27 mouse cellular contexts compared by ENCODE assay signal in the genomic region with DNA sequence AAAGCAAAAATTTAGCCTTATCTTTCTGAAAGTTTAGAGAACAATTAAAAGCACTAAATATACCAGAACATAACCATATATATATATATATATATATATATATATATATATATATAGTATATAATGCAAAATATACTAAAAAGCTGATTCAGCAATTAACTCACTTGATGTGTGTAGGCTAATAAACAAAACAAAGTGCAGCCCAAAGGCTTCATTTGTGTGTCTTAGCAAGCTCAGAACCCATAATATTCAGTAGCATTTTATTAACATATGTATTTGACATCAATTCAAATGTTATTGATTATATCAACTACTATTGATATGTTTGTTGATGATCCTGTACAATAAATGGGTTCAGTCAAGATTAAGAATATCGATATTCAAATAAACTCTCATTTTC.
"Had no signal": no experiment of that assay in that cellular context is flagged by ENCODE, and none has a peak within 500 bp of the region (broad histone marks: within the 10 kb centered on the region; RNA-seq: fewer than 3 reads in every experiment).

No protein-coding gene starts in this region.

- ATAC-seq: forebrain, embryonic 13.5 days; forebrain, embryonic 14.5 days; forebrain, embryonic 15.5 days; forebrain, embryonic 16.5 days; forebrain, postnatal 0 days had no signal

- H3K27ac ChIP-seq: embryonic facial prominence, embryonic 10.5 days; embryonic facial prominence, embryonic 12.5 days; embryonic facial prominence, embryonic 13.5 days; embryonic facial prominence, embryonic 15.5 days; forebrain, embryonic 10.5 days; forebrain, embryonic 12.5 days; forebrain, embryonic 13.5 days; forebrain, embryonic 15.5 days; heart, adult 2 months; heart, embryonic 10.5 days had no signal

- H3K27me3 ChIP-seq: embryonic facial prominence, embryonic 12.5 days; embryonic facial prominence, embryonic 13.5 days; embryonic facial prominence, embryonic 15.5 days; forebrain, embryonic 12.5 days; forebrain, embryonic 13.5 days; forebrain, embryonic 15.5 days; heart, embryonic 12.5 days had no signal

- H3K9me3 ChIP-seq: embryonic facial prominence, embryonic 10.5 days; embryonic facial prominence, embryonic 12.5 days; embryonic facial prominence, embryonic 13.5 days; embryonic facial prominence, embryonic 15.5 days; forebrain, embryonic 10.5 days; forebrain, embryonic 12.5 days; forebrain, embryonic 13.5 days; forebrain, embryonic 15.5 days; heart, embryonic 10.5 days; heart, embryonic 12.5 days had no signal

- H3K4me2 ChIP-seq: embryonic facial prominence, embryonic 12.5 days; embryonic facial prominence, embryonic 13.5 days; embryonic facial prominence, embryonic 15.5 days; forebrain, embryonic 12.5 days; forebrain, embryonic 13.5 days; forebrain, embryonic 15.5 days; heart, embryonic 11.5 days; heart, embryonic 12.5 days had no signal

- DNase-seq: cerebellum, adult 9-11 months; cerebellum, postnatal 10 days; cerebellum, postnatal 14 days; cerebellum, postnatal 25 days; cerebellum, postnatal 36 days; embryo, embryonic 11 days; forebrain, postnatal 0 days; gastrocnemius, postnatal 10 days; gastrocnemius, postnatal 14 days; gastrocnemius, postnatal 25 days; gastrocnemius, postnatal 36 days; heart, adult 11 months; heart, adult 2 months had no signal

- H3K4me3 ChIP-seq: embryonic facial prominence, embryonic 10.5 days; embryonic facial prominence, embryonic 12.5 days; embryonic facial prominence, embryonic 13.5 days; embryonic facial prominence, embryonic 15.5 days; erythroblast, embryonic 14.5 days; forebrain, embryonic 10.5 days; forebrain, embryonic 12.5 days; forebrain, embryonic 13.5 days; forebrain, embryonic 15.5 days; heart, adult 2 months; heart, embryonic 10.5 days; heart, embryonic 12.5 days had no signal

- H3K4me1 ChIP-seq: embryonic facial prominence, embryonic 10.5 days; embryonic facial prominence, embryonic 12.5 days; embryonic facial prominence, embryonic 13.5 days; forebrain, embryonic 13.5 days; forebrain, embryonic 15.5 days; heart, embryonic 10.5 days; heart, embryonic 12.5 days had no signal

- H3K9ac ChIP-seq: embryonic facial prominence, embryonic 12.5 days; embryonic facial prominence, embryonic 13.5 days; embryonic facial prominence, embryonic 15.5 days; forebrain, embryonic 12.5 days; forebrain, embryonic 13.5 days; forebrain, embryonic 15.5 days; forebrain, postnatal 0 days; heart, embryonic 12.5 days had no signal

- H3K36me3 ChIP-seq: embryonic facial prominence, embryonic 10.5 days; embryonic facial prominence, embryonic 12.5 days; embryonic facial prominence, embryonic 13.5 days; embryonic facial prominence, embryonic 15.5 days; forebrain, embryonic 10.5 days; forebrain, embryonic 12.5 days; forebrain, embryonic 15.5 days; heart, embryonic 10.5 days; heart, embryonic 12.5 days had no signal
